Mouse (Mus musculus) limb, embryonic 14.5 days (tissue): ENCODE measurements around the gene Ccdc134. TPM values are rescaled to one million over a fixed set of nuclear protein-coding genes. Genes with fewer than 3 reads are reported as not detected.

Experiments
- ATAC-seq: fragments of 200-750 bp; cut with Nextera tagmentation; 2 replicates; pipeline ENCODE4 v1.8.0; 2017; ENCODE audit warnings: low read depth, moderate number of reproducible peaks, moderate TSS enrichment; ENCODE audit not compliant: low FRiP score
- DNase-seq: peaks from one replicate; pipeline ENCODE4 v3.0.0-alpha.2; 2015; ENCODE audit warnings: low spot score
- H3K27ac ChIP-seq: fragments of 300-500 bp; sonication (generic); replicated peaks from 2 replicates; pipeline ENCODE4 v1.5.1; 2014; ENCODE audit warnings: low read depth, mild to moderate bottlenecking, low read length, moderate library complexity, mixed read lengths
- H3K27me3 ChIP-seq: fragments of 300-500 bp; sonication (generic); 2 replicates; pipeline ENCODE4 v1.6.1; 2014; ENCODE audit warnings: low read length, mixed read lengths; ENCODE audit not compliant: control insufficient read depth, insufficient read depth
- H3K36me3 ChIP-seq: fragments of 300-500 bp; sonication (generic); 2 replicates; pipeline ENCODE4 v1.6.1; 2014; ENCODE audit warnings: mild to moderate bottlenecking, low read length, moderate library complexity, mixed read lengths; ENCODE audit not compliant: control insufficient read depth, insufficient read depth
- H3K4me1 ChIP-seq: fragments of 300-500 bp; sonication (generic); 2 replicates; pipeline ENCODE4 v1.6.1; 2014; ENCODE audit warnings: antibody characterized with exemption, low read length, mixed read lengths; ENCODE audit not compliant: control insufficient read depth, insufficient read depth
- H3K4me2 ChIP-seq: fragments of 300-500 bp; sonication (generic); replicated peaks from 2 replicates; pipeline ENCODE4 v1.6.1; 2014; ENCODE audit warnings: low read depth, mild to moderate bottlenecking, low read length, moderate library complexity; ENCODE audit not compliant: severe bottlenecking
- H3K4me3 ChIP-seq: fragments of 300-500 bp; sonication (generic); replicated peaks from 2 replicates; pipeline ENCODE4 v1.5.1; 2014; ENCODE audit warnings: low read length
- H3K9ac ChIP-seq: fragments of 300-500 bp; sonication (generic); 2 replicates; pipeline ENCODE4 v1.6.1; 2014; ENCODE audit warnings: mild to moderate bottlenecking, low read depth, low read length, moderate library complexity; ENCODE audit not compliant: severe bottlenecking
- H3K9me3 ChIP-seq: fragments of 300-500 bp; sonication (generic); 2 replicates; pipeline ENCODE4 v1.6.1; 2016; ENCODE audit warnings: low read length; ENCODE audit not compliant: control insufficient read depth
- POLR2A ChIP-seq: fragments of 200-500 bp; IDR thresholded peaks from 2 replicates; pipeline ENCODE4 v1.8.0; 2012; ENCODE audit warnings: inconsistent platforms, mild to moderate bottlenecking, moderate library complexity, borderline replicate concordance; ENCODE audit not compliant: insufficient read depth, insufficient read length; ENCODE audit errors: extremely low read depth
- WGBS: fragments of 180-500 bp; shearing (Covaris S2); extraction: QIAGEN DNeasy Blood & Tissue Kit; methylation state at CpG from one replicate; pipeline ENCODE4 v1.1.7; 2014; 5-methylcytosine and 5-hydroxymethylcytosine counted together
- polyA plus RNA-seq, 2 experiments: library from polyadenylated mRNA; depleted of rRNA in 1 of 2; stranded (reverse) in 1 of 2; unstranded in 1 of 2; fragments of >200 nt; fragmentation: Nextera tagmentation in 1 of 2; extraction: Ambion mirVana in 1 of 2; gene quantifications; 2 replicates each; pipeline versions ENCODE4 v1.2.1 to v1.2.3; 2012 to 2014

Ccdc134 gene
- polyA plus RNA-seq, 2 experiments, result 26.4 to 40.7 TPM

DNA sequence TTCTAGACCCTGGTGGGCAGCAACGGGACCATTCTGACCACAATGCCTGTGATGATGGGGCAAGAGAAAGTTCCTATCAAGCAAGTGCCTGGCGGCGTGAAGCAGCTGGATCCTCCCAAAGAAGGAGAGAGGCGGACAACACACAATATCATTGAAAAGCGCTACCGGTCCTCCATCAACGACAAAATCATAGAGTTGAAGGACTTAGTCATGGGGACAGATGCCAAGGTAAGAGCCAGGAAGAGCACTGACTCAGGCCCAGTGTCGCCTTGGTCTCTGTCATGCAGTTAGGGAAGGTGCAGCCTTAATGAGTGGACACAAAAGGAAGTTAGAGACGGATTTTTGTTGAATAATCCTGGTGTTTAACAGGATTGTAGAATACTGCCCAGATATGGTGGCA lies 47.4 kb downstream of the Ccdc134 start:
- H3K4me2 ChIP-seq, result no peak overlapping the region
- H3K27ac ChIP-seq, result no peak overlapping the region
- H3K4me1 ChIP-seq, result no peaks in the 10 kb centered on the region
- TF ChIP-seq POLR2A, result no peak
- DNase-seq (no peak), ATAC-seq (no peak)
- no peaks in the 10 kb centered on the region for H3K27me3 ChIP-seq
- H3K4me3 ChIP-seq, result no peak overlapping the region
- WGBS, result 94% methylated on average over 9 of the region's 9 CpGs
- H3K36me3 ChIP-seq, result peaks cover 96% of the 10 kb centered on the region
- no peak overlapping the region for H3K9ac ChIP-seq
- no peaks in the 10 kb centered on the region for H3K9me3 ChIP-seq

DNA sequence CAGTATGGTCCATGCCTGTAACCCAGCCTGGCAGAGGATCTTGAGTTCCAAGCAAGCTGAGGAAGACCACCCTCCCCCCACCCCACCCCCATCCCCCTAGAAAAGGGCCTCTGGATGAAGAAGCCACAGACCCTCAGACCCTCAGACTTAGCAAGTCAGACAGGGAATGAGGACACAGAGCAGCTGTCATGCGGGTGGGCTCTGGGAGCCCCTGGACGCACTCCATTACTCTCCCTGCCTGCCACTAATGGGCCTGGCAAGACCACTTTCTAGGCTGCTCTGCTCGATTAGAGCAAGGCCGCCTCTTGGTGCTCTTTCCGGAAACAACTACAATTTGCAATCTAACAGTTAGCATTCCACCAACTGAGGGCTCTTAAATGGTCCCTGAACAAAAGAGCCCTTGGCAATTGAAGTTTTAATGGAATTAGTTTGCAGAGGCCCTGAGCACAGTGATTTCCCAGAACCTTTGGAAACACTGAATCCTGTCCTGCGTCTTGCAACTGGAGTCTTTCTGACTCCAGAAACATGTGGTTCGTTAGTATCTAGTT lies 50.1 kb downstream of the Ccdc134 start:
- Histone ChIP-seq H3K27ac (no peak overlapping the region), H3K4me3 (no peak overlapping the region), H3K27me3 (no peaks in the 10 kb centered on the region), H3K4me2 (no peak overlapping the region), H3K36me3 (peaks cover 97% of the 10 kb centered on the region), H3K9ac (no peak overlapping the region), H3K9me3 (no peaks in the 10 kb centered on the region), H3K4me1 (no peaks in the 10 kb centered on the region)
- DNase-seq (no peak), ATAC-seq (no peak)
- TF ChIP-seq POLR2A, result no peak
- 81% methylated on average over 7 of the region's 7 CpGs for WGBS

DNA sequence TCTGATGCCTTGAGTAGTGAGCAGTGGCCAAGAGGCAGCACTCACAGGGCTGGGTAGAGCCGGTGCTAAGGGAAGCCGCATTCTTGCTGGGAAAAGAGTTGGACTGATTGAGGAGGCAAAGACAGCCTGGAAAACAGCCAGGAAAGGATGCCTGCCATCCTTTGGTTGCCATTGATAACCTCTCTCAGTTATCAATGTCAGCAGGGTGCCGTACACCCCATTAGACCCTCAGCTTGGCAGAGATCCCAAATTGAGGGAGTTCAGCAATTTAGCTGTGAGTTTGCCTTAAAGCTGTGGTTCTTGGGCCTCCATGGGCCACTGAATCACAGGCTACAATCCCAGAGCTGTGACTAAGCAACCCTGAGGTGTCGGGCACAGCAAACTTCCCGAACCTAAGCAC lies 53.4 kb downstream of the Ccdc134 start:
- Histone ChIP-seq H3K4me3 (no peak overlapping the region), H3K27me3 (no peaks in the 10 kb centered on the region), H3K4me1 (no peaks in the 10 kb centered on the region), H3K9me3 (no peaks in the 10 kb centered on the region), H3K9ac (no peak overlapping the region), H3K36me3 (peaks cover 100% of the 10 kb centered on the region), H3K4me2 (no peak overlapping the region), H3K27ac (no peak overlapping the region)
- TF ChIP-seq POLR2A, result no peak
- WGBS, result 91% methylated on average over 5 of the region's 5 CpGs
- no peak for ATAC-seq
- DNase-seq, result no peak

GRCm38 (mm10) chr15:82182311-82182710 lies 54.6 kb downstream of the Ccdc134 start:
- no peaks in the 10 kb centered on the region for H3K4me1 ChIP-seq
- H3K27ac ChIP-seq, result no peak overlapping the region
- no peak overlapping the region for H3K9ac ChIP-seq
- H3K4me3 ChIP-seq, result no peak overlapping the region
- 95% methylated on average over 4 of the region's 4 CpGs for WGBS
- H3K4me2 ChIP-seq, result no peak overlapping the region
- no peaks in the 10 kb centered on the region for H3K9me3 ChIP-seq
- no peaks in the 10 kb centered on the region for H3K27me3 ChIP-seq
- TF ChIP-seq POLR2A, result no peak
- DNase-seq (no peak), ATAC-seq (no peak)
- peaks cover 100% of the 10 kb centered on the region for H3K36me3 ChIP-seq

DNA sequence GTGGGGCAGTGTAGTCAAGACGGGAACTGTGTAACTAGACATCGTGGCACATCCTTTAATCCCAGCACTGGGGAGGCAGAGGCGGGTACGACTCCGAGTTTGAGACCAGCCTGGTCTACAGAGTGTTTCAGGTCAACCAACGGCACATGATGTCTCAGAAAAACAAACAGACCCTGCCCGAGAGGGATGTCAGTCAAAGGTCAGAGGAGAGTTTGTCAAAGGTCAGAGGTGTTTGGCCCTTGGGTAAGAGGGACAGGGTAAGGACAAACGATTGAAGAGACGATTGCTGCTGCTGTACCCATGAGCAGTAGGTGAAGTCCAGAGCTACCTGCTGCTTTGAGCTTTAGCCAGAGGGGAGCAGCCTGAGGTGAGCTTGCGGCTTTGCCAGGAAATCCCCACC lies 55.9 kb downstream of the Ccdc134 start:
- TF ChIP-seq POLR2A, result no peak

DNA sequence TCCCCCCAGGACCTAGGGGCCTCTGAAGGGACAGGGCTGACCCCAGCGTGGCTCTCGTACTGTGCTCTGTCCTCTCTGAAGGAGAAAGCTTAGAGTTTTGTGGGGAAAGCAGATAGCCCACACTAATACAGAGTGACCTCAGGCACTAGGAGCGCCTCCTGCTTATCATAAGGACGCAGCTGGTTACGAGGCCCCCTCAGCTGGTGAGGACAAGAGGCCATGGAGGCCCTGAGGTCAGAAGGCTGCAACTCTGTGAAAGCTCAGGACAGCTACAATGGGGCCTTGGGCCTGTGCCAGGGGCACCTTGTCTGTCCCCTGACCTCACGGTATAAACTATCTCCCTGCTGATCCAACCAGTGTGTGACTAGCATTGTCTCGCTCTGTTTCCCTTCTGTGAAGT lies 56.5 kb downstream of the Ccdc134 start:
- WGBS, result 84% methylated on average over 7 of the region's 7 CpGs
- no peak for TF ChIP-seq POLR2A
- H3K27ac ChIP-seq, result no peak overlapping the region
- no peak overlapping the region for H3K4me2 ChIP-seq
- no peaks in the 10 kb centered on the region for H3K9me3 ChIP-seq
- H3K4me3 ChIP-seq, result no peak overlapping the region
- ATAC-seq, result no peak
- H3K9ac ChIP-seq, result no peak overlapping the region
- no peak for DNase-seq
- no peaks in the 10 kb centered on the region for H3K4me1 ChIP-seq
- peaks cover 99% of the 10 kb centered on the region for H3K36me3 ChIP-seq
- H3K27me3 ChIP-seq, result no peaks in the 10 kb centered on the region

More for the DNA sequence above, 55.9 kb downstream of the Ccdc134 start:
- Histone ChIP-seq H3K4me1 (no peaks in the 10 kb centered on the region), H3K36me3 (peaks cover 100% of the 10 kb centered on the region), H3K9ac (no peak overlapping the region), H3K27me3 (no peaks in the 10 kb centered on the region), H3K9me3 (no peaks in the 10 kb centered on the region), H3K27ac (no peak overlapping the region), H3K4me2 (no peak overlapping the region), H3K4me3 (no peak overlapping the region)
- 82% methylated on average over 10 of the region's 10 CpGs for WGBS
- no peak for DNase-seq
- ATAC-seq, result no peak
